Mouse (Mus musculus): ENCODE data around the gene Carns1.

- TF ChIP-seq GATA1 (IDR thresholded peaks at IDR 0.05; ENCODE audit: low read length) (no peak), TAL1 (IDR thresholded peaks at IDR 0.05; ENCODE audit: low read length) (no peak)
Measured at GRCm38 (mm10) chr19:4151488-4151860, 23.8 kb downstream of the Carns1 start.

Measured in erythroblast, embryonic 14.5 days (primary cell).